Mouse (Mus musculus) bone marrow, adult 2 months (tissue): ENCODE measurements around the gene Coq6.

ENCODE experiments used
- CTCF ChIP-seq: fragments of 200-500 bp; IDR thresholded peaks from 2 replicates; pipeline ENCODE4 v1.5.1; 2011; ENCODE audit warnings: low read length, control low read depth; ENCODE audit not compliant: control insufficient read depth, insufficient read depth
- POLR2A ChIP-seq: fragments of 200-500 bp; IDR thresholded peaks from 2 replicates; pipeline ENCODE4 v1.6.1; 2011; ENCODE audit warnings: low read depth, mild to moderate bottlenecking, control low read depth, low read length, borderline replicate concordance; ENCODE audit not compliant: control insufficient read depth

- TF ChIP-seq CTCF = no peak
- TF ChIP-seq POLR2A = no peak
Measured at GRCm38 (mm10) chr12:84385408-84385807, 24.0 kb downstream of the Coq6 start.
